Mouse (Mus musculus): Measurements from ENCODE around the gene Apbb1.

The Apbb1 gene

DNA sequence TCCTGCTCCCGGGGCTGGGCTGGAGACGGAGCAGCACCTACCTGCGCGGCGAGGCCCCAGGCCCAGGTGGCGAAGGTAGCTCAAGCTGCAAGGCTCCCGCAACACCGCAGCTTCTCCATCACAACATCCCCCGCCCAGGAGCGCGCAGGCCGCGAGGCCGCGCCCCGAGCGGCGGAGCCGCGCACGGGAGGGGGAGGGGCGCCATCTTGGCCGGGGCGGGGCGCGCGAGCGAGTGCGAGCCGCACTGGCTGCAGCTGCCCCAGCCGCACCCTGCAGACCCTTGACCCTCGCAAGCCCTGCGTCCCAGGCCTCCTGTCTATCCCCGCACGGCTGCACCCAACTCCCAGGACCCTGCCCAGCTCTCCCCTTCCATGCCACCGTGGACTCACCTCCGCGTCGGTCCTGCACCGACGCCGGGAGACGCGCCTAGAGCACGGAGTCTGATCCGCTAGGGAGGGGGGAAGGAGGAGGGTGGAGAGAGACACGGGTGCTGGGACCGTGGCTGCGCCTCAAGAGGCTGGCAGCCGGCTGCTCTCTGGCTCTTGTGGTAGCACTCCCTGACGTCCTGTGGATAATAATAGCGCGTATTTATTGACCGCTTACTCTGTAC is at the start of gene Apbb1:
Apbb1 (minus strand) TSS at position 560 of the 610 bp plus-strand sequence.
- DNase-seq = peak; percentile 90

DNA sequence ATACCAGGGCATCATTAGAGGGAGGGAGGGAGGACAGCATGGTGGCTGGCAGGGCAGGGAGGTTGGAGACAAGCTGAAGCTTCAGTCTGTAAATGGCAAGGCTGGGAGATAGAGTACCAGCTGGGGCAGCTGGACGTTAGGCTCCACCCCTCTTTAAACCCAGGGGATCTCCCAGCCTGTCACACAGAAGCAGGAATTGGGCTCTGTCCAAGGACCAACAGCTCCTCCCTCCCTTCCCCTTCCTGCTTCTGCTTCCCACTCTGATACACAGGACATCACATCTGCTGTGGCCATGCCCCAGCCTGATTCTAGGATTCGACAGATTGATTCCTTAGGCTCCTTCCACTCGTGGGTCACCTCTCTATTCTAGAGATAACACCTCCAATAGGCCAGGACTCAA is 47.2 kb upstream of the Apbb1 start:
- peak; percentile 58 for DNase-seq

DNA sequence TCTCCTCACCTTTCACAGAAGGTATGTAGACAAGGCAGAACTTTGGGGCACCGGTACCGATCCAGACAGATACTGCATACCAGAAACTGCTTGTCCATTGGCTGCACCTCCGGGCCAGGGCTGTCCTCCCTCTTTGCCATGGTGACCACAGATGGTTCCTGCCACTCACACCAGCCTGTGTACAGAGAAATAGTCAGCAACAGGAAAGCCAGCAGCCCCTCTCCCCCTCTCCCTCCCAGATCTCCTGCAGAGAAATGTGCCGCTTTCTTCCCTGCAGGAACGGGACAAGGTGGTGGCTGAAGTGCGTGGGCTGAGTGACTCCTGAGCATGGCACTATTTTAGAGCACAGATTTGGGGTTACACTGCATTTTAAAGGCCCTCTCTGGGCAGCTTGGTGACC is 43.9 kb upstream of the Apbb1 start:
- DNase-seq = peak; percentile 86

DNA sequence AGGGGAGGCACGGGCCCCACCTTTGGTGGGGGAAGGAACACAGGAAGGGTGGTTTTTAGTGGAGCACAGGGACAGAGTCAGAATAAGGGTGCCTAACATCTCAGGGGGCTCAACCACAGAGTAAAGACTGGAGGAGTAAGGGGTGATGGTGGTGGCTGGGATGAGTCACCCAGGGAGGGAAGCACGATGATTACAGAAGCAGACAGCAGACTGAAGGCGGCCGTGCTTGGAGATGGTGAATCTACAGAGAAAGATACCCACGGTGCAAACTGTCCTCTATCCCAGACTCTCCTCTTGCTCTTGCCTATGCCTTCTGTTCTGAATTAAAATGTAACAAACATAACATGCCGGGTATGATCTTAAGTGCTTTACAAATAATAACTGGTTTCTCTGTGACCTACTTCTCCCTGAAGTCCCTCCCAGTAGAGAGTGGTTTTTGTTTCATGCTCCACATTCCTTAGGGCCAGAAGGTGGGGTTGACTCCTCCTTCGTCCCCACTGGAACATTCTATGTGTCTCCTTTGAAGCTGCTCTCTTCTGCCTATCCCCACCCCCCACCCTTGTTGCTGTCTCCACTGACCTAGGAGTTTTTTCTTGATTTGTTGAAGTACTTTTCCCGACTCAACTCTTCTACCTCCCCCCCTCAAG is 40.3 kb upstream of the Apbb1 start:
- no peak for DNase-seq

DNA sequence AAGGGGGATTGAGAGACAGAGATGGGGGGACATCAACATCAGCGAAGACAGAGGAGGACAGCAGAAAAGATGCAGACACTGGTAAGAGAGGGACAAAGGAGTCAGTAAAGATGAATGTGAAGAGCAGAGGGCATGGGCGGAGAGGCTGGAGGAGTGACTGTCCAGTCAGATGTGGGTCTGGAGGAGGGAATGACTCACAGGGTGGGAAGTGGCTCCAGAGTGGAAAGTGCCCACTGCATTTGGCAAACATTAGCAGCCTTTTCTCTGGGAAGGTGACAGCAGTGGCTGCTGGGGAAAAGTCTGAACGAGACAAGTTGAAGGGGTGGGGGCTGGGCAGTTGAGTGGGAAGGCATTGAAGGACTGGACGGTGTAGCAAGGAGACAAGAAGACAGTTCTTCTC is 39.6 kb upstream of the Apbb1 start:
- no peak for DNase-seq

DNA sequence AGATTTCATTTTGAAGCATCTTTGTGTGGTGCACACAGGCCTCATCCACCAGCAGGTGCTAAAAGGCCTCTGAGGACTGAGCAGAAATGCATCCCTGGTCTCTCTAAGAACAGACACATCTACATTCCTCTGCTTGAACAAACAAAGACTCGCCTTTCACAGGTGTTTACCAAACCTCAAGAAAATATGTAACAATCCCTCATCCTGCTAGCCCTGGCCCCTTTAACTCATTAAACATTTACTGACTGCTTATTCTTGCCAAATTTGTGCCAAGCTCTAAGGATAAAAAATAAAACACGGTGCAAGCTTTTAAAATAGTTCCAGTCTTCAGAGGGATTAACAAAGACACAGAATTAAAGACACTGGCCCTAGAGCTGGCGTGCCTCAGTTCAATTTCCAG is 38.2 kb upstream of the Apbb1 start:
- DNase-seq = no peak

DNA sequence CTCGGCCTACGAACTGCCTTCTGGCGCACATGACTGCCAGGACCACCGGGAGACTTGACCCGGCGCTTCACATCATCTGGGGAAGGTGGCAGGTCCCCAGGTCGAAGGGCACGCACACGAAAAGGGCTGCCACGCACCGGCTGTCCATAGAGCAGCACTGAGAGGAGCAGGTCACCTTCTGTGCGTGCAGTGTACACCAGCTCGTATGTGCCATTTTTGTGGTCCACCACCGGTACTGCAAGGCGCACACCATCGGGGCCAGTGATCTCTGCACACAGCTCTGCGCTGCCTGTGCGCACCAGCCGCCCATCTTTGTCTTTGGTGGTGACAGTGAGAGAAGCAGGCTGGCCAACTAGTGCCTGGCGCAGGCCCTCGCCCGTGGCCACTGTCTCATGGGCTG is 36.4 kb upstream of the Apbb1 start:
- DNase-seq = no peak

DNA sequence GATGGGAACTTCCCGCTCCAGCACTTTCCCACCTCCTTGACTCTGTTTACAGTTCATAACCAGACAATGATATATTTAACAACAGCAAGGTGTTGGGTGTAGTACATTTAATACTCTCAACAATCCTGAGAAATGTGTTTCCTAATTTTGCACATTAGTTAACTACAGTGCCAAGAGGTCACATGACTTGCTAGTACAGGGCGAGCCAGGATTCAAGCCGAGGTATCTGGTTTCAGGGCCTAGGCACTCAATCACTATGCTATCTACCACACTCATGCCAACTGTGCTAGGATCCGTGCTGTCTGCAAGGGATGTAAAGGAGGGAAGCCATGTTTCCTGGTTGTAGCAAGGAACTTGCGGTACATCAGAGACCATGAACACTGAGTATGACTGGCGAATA is 35.1 kb upstream of the Apbb1 start:
- no peak for DNase-seq

DNA sequence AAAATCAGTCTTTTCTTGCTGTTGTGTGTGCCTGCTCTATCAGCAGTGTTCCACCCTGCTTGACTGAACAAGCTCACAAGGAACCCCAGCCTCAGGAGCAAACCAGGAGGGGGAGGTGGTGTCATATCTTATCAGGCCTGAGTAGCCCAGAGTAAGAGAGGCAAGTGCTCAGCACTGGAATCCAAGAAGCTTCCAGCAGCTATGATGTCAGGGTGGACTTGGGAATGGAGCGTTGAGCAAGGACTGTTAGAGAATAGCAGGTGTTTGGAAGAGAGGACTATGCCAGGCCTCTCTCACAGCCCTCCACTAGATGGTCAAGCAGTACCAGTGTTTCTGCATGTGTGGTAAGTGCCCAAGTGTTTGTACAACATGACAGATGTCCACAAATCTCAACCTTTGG is 34.3 kb upstream of the Apbb1 start:
- no peak for DNase-seq

DNA sequence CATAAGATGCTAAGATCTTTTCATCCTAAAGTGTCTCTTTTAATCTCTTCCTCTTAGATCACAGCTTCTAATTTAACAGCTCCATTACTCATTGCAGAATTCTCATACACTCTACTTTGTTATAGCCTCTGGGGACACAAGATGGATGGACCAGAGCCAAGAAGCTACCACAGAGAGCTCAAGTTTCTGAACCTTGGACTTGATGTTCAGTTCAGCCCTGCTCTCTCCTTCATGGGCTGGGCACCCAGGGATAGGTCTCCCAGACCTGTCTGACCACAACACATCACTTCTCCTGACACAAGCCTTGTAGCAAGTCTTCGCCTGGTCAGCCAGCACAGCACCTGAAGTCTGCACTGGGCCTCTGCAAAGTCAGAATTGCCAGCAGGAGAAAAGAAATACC is 32.9 kb upstream of the Apbb1 start:
- DNase-seq = no peak

DNA sequence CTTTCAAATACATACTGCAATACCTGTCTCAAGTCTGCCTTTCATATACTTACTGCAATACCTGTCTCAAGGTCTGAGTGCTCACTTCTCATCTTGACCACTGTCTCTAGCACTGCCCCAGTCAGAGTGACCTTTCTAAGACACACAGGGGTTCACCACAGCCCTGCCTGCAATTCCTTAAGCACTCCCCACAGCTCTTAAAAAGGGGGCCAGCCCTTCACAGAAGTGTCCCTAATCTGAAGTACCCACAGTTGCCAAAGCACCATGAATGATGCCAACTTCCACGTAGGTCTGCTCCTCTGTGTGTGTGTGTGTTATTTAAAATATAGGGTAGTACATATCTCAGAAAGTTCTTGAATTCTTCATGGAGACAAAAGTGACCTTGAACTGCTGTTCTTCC is 30.3 kb upstream of the Apbb1 start:
- DNase-seq = no peak

DNA sequence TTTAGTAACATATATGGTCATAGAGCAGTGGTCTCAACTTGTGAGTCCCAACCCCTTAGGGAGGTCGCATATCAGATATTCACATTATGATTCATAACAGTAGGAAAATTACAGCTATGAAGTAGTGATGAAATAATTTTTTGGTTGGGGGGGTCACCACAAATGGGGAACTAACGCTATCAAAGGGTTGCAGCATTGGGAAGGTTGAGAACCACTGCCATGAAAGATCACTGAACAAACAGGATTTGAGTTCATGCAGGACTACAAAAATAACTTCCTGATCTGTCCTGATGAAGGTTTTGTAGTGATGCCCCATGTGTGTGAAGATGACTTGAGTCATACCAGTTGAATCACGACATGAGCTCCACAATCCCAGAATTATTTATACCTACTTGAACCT is 27.0 kb upstream of the Apbb1 start:
- DNase-seq = no peak

DNA sequence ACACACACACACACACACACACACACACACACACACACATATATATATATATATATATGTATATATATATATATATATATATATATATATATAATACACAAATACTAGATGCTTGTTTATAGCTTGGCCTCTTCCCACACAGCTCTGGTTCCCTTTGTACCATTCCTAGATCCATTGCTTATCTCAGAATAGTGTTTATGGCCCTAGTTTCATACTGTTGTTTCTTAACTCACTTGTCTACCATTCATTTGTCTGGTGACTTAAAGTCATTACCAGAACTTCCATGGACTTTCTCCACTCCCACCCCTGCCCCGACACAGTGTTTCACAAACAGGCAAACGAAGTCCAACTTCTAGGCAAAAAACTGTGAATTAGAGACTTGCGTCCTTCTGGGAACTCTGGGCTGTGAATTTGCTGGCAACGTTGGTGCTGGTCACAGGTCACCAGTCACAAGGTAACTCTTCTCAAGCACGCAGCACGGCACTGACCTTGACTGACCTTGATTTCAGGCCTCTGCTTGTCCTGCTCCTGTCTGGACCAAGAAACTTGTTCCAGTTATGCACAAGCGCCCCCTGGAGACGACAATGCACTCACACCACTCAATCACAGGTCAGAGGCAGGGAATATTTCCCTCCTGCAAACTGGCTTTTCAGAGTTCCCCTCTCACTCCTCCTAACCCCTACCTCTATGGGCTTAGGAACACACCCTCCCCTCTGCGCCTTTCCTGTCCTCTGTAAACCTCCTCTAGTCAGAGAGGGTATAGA is 21.6 kb upstream of the Apbb1 start:
- peak; percentile 69 for DNase-seq

DNA sequence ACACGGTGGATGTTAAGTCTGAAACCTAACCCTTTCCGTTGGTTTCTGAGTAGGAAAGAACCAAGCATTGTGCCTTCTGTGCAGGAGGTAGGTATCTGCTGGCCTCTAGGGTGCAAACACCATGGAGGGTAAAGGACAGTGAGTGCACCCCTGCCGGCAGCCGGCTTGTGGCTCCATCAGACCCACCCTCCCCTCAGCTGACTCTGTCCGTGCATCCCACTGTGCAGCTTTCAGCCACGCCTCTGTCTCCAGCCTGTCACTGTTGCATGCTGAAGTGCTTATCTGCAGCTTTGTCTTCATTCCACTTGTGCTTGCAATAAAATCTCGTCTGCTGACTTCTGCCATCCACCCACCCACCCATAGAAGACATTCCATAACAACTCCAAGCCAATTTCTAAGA is 8.6 kb upstream of the Apbb1 start:
- DNase-seq = no peak

DNA sequence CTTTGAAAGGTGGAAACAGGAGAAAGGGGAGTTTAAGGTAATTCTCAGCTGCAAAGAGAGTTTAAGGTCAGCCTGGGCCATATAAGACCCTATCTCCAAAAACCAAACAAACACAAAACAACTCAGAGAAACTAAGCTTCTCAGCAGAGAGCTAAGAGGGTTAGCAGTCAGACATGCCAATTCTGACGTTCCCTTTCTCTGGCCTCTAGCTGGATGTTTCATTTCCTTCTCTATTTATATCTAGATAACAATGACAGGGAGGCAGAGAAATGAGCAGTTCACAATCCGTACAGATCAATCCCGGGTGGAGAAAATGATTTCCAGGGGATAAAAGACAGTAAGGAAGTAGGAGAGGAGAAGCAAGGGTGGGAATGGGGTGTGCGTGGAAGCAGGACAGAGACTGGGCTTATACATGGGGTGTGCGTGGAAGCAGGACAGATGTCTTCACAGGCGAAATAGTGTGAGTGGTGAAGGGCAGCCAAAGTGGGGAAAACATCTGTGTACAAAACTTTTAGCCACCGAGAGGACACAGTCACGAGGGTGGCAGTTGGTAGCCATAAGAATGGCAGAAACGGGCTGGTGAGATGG is 7.0 kb upstream of the Apbb1 start:
- no peak for DNase-seq

DNA sequence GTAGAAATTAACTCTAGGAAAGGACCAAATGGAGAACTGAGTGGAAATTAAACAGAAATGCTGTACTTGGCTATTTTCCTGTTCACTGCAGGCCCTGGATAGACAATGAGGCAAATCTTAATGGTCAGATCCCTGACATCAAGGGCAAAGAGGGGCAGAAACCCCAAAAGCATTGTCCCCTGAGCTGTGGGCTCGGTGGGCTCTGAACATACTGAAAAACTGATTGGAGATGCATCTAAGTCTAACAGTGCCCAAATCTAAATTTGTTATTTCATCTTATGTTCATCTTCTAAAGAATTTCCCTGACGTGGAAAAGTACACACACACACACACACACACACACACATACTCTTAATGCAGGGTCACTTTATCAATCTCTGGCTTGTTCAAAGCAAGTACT is 506 bp upstream of the Apbb1 start:
- DNase-seq = no peak

DNA sequence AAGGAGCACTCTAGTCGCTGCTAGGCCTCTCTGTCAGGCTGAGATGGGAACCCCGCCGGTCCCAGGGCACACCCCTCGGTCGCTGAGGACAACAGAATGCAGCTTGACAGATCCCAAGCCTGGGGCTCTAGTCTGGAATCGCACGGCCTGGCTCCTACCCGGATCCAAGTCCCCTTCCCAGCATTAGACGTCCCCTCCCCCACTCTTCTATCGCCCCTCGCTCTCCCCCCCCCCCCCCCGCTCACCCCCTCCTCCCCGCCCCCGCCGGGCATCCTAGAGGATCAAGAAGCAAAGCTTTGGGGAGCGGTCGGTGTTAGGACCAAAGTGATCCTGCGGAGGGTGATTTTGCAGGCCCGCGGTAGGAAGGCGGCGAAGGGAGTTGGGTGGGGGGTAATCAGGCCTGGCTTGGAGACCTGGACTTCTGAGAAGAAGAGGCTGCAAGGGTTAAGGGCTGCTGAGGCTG is 795 bp downstream of the Apbb1 start:
- peak; percentile 67 for DNase-seq

DNA sequence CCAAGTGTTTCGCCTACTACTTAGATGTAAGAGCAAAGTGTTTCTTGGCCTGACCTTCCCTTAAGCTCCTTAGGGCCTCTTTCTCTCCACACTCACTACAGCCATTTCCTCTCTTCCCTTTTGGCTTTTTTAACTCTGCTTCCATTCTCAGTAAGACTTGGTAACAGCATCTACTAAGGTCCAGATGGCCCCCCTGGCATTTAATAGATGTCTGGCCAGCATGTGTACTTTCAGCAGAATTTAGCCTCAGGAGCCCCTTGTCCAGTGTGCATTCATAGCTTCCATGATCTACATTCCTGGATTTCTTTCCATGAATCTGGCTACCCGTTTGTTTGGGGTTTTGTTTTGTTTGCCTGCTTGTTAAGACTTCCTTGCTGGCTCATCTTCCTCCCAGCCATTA is 3.0 kb downstream of the Apbb1 start:
- DNase-seq = peak; percentile 46

DNA sequence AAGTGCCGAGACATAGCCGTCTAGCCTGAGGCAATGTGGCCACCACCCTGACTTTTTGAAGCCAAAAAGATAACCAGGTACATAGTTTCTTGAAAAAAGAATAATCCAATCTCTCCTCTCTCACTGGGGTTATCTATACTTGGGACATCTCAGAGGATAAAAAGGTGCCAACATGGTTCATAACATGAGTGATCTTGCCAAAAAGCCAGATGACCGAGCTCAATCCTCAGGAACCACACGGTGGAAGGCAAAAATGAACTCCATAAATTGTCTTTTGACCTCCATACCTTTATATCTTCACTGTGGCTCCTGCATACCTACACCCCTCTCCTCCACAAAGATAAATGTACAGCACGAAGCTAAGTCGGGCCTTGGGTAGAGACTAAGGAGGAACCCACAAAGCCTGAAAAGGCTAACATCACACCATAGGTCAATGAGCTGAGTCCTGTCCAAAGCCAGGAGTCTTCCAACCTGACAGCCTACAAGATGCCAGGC is 4.0 kb downstream of the Apbb1 start:
- peak; percentile 41 for DNase-seq

DNA sequence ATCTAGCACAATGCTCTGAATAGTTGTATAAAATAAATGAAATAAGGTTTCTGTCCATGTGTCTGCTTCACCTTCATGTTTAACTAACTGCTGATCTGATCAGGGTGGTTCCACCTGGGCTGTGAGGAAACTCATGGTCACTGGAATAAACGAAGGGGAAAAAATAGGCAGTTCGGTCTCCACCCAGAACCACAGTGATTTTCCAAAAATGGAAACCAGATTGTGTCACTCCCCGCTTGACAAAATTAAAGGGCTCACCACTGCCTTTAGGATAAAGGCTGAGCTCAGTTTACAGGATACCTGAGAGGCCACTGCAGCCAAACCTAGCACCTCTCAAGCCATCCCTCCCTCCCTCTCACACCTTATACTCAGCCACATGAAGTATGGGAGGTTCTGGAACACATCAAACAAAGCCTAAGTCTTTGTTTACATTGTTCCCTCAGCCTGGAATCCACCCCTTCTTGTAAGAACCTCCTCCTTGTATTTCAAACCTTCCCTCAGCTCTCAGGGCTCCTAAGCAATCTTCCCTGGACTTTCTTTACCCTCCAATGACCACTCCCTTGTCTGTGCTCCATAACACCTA is 5.2 kb downstream of the Apbb1 start:
- peak; percentile 18 for DNase-seq

DNA sequence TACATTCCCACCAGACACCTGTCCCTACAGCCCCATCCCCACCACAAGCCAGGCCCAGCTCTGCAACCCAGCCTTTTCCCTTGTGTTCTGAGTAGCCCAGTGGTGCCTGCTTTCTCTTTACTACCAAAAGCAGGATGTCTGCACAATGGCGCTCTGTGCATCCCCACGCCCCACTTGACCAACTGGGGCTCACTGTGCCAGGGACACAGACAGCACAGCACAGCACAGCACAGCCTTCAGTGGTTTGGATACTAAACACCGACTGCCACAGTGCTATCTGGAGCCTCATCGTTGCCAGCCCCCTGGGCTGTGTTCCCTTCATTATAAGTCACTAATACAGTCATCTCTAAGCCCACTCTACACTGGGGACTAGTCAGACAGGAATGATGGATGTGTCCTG is 6.9 kb downstream of the Apbb1 start:
- no peak for DNase-seq

DNA sequence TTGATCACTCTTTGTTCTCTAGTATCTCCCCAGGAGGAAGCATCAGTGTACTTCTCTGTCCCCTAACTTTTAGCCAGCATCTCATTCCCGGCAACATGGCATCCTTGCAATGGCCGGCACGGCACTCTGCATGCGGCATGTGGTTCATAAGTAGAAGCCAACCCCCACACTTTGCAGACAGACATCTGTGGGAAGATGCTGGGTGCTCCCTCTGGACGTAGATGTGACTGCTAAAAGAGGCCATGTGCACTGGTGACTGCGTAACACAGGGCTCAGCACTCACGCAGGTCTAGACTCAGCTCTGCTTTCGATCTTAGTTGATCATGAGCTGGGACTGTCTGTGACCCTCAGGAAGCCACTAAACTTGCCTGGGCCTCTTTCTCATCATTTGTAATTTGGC is 8.5 kb downstream of the Apbb1 start:
- peak; percentile 22 for DNase-seq

DNA sequence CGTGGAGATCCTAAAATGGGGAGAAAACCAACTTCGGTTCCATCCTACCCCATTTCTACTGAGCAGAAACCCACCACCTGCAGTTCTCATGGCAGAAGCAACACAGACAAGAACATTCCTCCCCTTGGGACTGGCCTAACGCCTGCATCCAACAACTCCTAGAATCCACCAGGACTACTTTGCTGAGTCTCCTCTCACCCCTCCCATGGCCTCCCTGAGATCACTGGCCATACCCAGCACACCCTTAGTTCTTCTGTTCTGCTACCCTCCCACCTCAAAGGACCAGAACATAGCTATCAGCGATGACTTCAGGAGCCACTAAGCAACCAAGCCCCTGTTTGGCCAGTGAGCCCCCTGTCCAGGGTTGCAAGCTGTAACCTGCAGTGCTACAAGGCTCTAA is 10.7 kb downstream of the Apbb1 start:
- peak; percentile 46 for DNase-seq

Data from cerebellum, adult 11-12 months (tissue).